Mouse (Mus musculus): Measurements from ENCODE around the gene Kif20b. TPM values are rescaled to one million over a fixed set of nuclear protein-coding genes. Genes with fewer than 3 reads are reported as not detected.

Gene Kif20b
- 62.9 and 66.2 TPM in 2 replicates for polyA plus RNA-seq (2015; fragmentation: Nextera tagmentation; extraction: Ambion mirVana)

DNA sequence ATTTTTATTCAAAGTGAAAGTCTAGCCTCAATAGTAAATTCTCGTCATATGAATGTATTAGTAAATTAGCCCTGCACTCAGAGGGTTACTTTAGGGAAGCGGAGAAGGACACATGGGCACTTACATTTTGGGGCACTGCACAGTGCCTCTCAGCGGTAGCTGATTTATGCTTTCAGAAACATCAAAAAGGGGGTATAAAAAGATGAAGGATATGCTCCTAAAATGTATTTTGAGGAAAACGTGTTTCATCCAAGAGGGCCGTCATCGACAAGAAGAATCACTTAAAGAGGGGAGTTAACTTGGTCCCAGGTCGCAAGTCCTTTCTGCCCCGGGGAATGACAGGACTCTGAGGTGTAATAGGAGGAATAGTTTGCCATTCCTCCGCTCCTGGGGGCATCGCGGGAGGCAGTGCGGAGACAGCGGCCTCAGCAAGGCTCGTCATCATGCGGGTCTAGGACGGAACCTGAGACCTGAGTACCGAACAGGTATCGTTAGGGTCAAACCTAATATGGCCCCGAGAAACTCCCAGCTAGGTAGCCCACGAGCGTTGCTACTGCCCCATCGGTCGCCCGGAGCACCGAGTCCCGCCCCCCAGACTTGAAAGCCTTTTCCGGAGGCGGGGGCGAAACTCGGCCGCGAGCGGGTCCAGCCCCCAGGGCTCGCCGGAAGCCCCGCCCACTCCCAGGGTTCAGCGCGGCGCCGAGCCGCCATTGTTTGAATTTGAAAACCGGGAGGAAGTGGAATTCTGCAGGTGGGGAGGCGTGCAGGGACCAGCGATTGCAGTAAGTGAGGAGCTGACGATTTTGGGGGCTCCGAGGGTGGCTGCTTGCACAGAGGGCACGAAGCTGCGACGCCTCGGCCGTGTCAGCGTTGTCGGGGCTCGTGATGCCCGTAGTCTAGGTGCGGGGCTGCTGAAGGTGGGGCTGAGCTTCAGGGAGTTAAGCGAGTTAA lies at the start of gene Kif20b:
TSS of gene Kif20b (plus strand) at position 710 of the 951 bp plus-strand sequence.
- Histone ChIP-seq H3K9ac (peak within 1 kb of the TSS; percentile 72), H3K4me2 (peak within 1 kb of the TSS; percentile 68), H3K4me3 (peak within 1 kb of the TSS; percentile 80), H3K9me3 (replicated peaks) (no peaks in the 10 kb centered on the region), H3K27ac (peak within 1 kb of the TSS; percentile 67), H3K27me3 (no peaks in the 10 kb centered on the region), H3K36me3 (ENCODE audit: poor library complexity, severe bottlenecking) (peaks cover 20% of the 10 kb centered on the region; the same call in 1 of the 2 replicates), H3K4me1 (peaks cover 13% of the 10 kb centered on the region)
- under 1% methylated on average over 57 of the region's 57 CpGs for WGBS
- peak; percentile 96 for ATAC-seq

DNA sequence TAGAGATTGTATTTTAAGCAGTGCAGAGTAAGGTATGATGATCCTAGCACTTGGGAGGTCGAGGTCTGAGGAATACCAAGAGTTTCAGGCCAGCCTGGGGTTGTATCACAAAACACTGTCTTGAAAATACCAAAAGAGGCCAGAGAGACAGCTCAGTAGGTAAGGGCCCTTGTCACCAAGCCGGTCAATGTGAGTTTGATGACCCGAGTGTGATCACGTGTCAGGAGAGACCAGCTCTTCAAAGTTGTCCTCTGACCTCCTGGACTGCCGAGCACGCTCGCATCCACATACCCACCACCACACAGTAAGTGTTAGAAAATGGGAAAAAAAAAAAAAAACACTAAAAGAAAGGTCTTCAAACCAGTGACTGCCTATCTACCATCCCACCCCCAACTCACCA lies 45.5 kb upstream of the Kif20b start:
- Histone ChIP-seq H3K9ac (no peak overlapping the region), H3K9me3 (replicated peaks) (no peaks in the 10 kb centered on the region), H3K27ac (no peak overlapping the region), H3K36me3 (ENCODE audit: poor library complexity, severe bottlenecking) (no peaks in the 10 kb centered on the region), H3K4me1 (peaks cover 21% of the 10 kb centered on the region), H3K27me3 (no peaks in the 10 kb centered on the region), H3K4me3 (no peak overlapping the region), H3K4me2 (peak overlapping the region; percentile 74)
- 84% methylated on average over 7 of the region's 7 CpGs for WGBS
- no peak for ATAC-seq

DNA sequence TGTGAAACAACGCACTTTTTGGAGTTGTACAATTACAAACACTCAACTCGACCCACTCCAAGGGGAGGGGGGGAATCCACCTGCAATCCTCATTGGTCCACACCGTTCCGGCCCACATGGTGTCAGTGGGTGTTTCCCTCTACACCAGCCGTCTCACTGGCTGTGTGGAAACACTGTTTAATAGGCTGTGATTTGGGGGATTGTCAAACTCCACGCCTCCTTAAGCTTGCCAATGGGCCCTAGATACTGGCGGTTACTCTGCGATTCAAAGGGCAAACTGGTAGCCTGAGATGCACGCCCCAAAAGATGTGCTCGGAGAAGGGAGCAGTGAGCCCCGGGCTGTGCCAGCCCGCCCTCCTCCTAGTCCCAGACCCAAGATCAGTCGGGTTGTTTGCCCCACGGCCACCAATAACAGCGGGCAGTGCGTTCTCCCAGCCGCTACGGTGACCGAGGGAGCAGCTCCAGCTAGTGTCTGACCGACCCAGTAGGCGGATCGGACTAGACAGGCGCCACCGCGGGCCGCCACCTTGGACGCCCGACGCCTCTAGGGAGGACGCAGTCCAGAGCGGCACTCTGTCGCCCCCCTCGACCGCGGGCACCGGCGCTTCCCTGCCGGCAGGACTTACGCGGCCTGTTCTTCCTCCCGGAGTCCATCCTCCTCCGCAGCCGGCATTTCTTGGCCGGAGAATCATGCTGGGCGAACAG lies 44.1 kb upstream of the Kif20b start:
- no peaks in the 10 kb centered on the region for H3K9me3 ChIP-seq (replicated peaks)
- peak overlapping the region; percentile 98 for H3K27ac ChIP-seq
- H3K9ac ChIP-seq = peak overlapping the region; percentile 96
- WGBS = under 1% methylated on average over 44 of the region's 45 CpGs
- peak overlapping the region; percentile 89 for H3K4me3 ChIP-seq
- H3K27me3 ChIP-seq = no peaks in the 10 kb centered on the region
- ATAC-seq = peak; percentile 98
- no peaks in the 10 kb centered on the region for H3K36me3 ChIP-seq (ENCODE audit: poor library complexity, severe bottlenecking)
- H3K4me2 ChIP-seq = peak overlapping the region; percentile 74
- peaks cover 21% of the 10 kb centered on the region for H3K4me1 ChIP-seq

DNA sequence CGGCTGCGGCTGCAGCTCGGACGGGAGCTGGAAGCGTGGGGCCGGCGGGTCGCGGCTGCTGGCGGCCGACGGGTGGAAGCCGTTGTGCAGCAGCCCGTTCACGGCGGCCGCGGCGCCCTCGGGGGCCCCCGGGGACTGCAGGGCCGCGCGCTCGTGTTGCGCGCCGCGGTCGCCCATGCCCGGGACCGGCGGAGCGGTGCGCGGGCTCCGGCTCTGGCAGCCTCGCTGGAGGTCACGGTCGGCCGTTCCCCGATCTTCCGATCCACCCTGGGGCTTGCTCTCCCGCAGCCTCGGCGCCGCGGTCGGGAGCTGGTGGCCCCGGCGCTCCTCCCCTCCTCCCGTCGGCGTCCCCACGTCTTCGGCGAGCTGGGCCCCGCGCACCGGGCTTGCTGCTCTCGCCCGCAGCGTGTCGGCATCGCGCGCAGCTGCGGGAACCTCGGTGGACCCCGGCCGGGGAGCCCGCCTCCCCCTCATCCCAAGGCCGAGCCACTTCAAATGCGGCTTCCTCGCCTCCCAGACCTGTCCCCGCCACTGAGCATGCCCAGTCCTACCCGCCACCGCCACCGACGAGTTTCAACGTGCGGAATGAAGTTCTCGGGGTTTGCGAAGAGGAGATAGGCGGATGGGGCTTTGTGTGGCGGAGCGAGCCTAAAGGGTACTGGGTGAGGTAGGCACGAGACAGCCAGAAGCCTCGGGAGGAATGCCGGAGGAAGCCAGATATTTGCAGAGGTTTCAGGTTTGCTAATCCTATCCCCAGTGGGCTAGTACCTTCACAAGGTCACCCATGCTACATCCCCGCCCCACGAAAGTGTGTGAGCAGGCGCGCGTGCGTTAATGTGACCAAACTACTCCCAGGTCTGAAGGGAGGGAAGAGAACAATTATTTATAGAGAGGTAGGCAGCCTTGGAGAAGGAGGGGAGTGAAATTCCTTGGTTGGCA lies 43.3 kb upstream of the Kif20b start, which contains the start of gene Pank1:
TSS of gene Pank1 (minus strand) at position 853 of the 939 bp plus-strand sequence.
- Histone ChIP-seq H3K9me3 (replicated peaks) (no peaks in the 10 kb centered on the region), H3K27me3 (no peaks in the 10 kb centered on the region), H3K27ac (peak within 1 kb of the TSS; percentile 98), H3K4me1 (peaks cover 21% of the 10 kb centered on the region), H3K36me3 (ENCODE audit: poor library complexity, severe bottlenecking) (no peaks in the 10 kb centered on the region), H3K4me3 (peak within 1 kb of the TSS; percentile 89), H3K4me2 (peak within 1 kb of the TSS; percentile 74), H3K9ac (peak within 1 kb of the TSS; percentile 96)
- ATAC-seq = peak; percentile 70
- WGBS = under 1% methylated on average over 90 of the region's 96 CpGs

DNA sequence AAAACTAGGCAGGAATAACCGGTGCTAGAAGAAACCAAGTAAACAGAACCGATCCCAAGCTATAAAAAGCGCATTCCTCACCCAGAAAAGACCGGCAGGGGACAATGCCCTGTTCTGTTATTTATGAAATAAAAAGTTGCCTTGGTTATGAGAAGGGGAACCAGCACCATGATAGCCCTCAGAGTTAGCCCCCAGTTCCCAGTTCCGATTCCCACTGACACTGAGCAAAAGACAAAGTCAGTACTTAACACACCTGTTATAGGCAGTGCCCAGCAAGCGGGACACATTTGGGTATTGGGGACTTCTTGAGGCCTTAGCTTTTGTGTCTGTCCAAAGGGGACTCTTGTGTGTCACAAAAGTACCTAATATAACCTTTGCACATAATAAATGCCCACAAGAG lies 42.5 kb upstream of the Kif20b start:
- Histone ChIP-seq H3K27ac (peak overlapping the region; percentile 98; the same call in 1 of the 2 replicates), H3K4me1 (peaks cover 21% of the 10 kb centered on the region), H3K9ac (peak overlapping the region; percentile 96), H3K4me3 (peak overlapping the region; percentile 89), H3K9me3 (replicated peaks) (no peaks in the 10 kb centered on the region), H3K36me3 (ENCODE audit: poor library complexity, severe bottlenecking) (no peaks in the 10 kb centered on the region), H3K4me2 (peak overlapping the region; percentile 74), H3K27me3 (no peaks in the 10 kb centered on the region)
- ATAC-seq = no peak
- WGBS = 16% methylated on average over 6 of the region's 6 CpGs

DNA sequence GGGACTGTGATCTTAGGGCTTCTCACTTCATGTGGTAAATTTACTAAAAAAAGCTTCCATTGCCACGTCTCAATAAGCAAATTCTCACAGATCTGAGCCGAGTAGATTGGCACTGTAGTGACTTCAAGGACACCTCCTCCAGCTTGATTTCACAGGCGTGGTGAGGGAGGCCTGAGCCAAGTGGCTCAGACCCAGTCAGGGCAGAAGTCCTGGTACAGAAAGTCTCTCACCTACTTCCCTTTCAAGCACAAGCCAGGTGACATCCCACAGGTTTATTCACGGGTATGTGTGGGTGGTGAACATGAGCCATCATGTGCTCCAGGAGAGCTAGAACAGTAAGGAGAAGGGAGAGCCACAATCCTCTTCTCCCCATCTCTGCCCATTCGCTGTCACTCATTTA lies 41.0 kb upstream of the Kif20b start:
- Histone ChIP-seq H3K4me1 (peaks cover 21% of the 10 kb centered on the region), H3K27ac (no peak overlapping the region), H3K9ac (no peak overlapping the region), H3K36me3 (ENCODE audit: poor library complexity, severe bottlenecking) (no peaks in the 10 kb centered on the region), H3K4me2 (no peak overlapping the region), H3K4me3 (no peak overlapping the region), H3K9me3 (replicated peaks) (no peaks in the 10 kb centered on the region), H3K27me3 (no peaks in the 10 kb centered on the region)
- ATAC-seq = no peak
- WGBS = 87% methylated on average over 5 of the region's 5 CpGs

DNA sequence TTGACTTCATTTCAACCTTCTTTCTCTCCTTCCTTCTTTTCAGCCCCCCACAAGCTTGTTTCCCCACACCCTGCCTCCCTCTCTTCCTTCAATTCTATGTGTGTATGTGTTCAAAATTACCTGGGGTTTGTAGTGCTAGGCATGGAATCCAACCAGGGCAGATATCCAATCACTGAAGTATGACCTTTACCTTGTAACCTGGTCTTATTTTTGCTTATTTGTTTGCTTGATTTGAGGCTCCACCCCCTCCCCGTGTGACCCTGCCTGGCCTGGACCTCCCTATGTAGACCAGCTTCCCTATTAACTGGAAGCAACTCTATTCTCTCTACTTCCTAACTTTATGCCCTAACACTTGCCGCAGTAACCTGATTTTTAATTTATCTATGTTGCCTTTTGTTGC lies 39.7 kb upstream of the Kif20b start:
- Histone ChIP-seq H3K9me3 (replicated peaks) (no peaks in the 10 kb centered on the region), H3K4me1 (peaks cover 13% of the 10 kb centered on the region), H3K36me3 (ENCODE audit: poor library complexity, severe bottlenecking) (no peaks in the 10 kb centered on the region), H3K9ac (no peak overlapping the region), H3K27me3 (no peaks in the 10 kb centered on the region), H3K4me3 (no peak overlapping the region), H3K27ac (no peak overlapping the region), H3K4me2 (no peak overlapping the region)
- no peak for ATAC-seq
- 85% methylated on average over 2 of the region's 2 CpGs for WGBS

DNA sequence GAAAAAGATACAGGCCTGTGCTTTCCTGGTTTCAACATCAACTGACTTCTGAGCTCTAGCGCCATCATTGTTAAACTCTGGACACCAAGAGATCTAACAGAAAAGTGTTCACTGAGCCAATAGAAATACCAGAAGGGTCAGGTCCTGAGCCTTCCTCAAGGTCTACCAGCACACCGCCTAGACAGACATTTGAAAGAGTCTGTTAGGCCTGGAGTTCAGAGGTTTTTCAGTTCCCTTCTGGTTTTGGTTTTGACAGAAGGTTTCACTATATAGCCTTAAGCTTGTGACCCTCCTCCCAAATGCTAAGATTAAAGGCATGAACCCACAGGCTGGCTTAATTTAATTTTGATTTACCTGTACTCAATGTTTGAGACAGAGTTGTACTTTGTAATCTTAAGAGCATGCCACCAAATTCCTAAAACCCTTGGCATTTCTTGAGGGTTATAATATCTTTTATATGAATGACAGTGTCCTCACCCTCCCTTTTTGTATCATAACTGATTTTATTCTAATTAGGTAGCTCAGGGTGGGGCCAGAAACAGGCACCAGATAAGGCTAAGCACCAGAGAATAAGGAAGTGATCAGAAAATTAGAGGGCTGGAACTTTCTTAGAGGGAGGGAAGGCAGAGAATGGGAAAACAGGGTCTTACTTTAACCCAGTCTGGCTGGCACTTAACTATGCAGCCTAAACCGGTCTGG lies 38.5 kb upstream of the Kif20b start:
- Histone ChIP-seq H3K4me2 (no peak overlapping the region), H3K36me3 (ENCODE audit: poor library complexity, severe bottlenecking) (no peaks in the 10 kb centered on the region), H3K4me1 (peaks cover 10% of the 10 kb centered on the region), H3K9ac (no peak overlapping the region), H3K27ac (no peak overlapping the region), H3K9me3 (replicated peaks) (no peaks in the 10 kb centered on the region), H3K4me3 (no peak overlapping the region), H3K27me3 (no peaks in the 10 kb centered on the region)
- no peak for ATAC-seq
- 84% methylated on average over 3 of the region's 3 CpGs for WGBS

DNA sequence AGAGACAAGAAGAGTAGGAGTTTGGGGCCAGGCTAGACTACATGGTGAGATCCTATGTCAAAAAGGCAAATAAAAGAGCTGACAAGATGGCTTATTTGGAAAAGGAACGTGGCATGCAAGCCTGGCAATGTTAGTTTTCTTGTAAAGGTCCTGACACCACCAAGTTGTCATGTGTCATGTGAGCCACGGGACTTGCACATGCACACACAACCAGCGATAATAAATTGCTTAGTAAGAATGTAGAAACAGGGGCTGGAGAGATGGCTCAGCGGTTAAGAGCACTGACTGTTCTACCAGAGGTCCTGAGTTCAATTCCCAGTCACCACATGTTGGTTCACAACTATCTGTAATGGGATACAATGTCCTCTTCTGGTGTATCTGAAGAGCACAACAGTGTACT lies 35.8 kb upstream of the Kif20b start:
- no peaks in the 10 kb centered on the region for H3K4me1 ChIP-seq
- ATAC-seq = no peak
- H3K9me3 ChIP-seq (replicated peaks) = no peaks in the 10 kb centered on the region
- no peak overlapping the region for H3K27ac ChIP-seq
- H3K4me2 ChIP-seq = no peak overlapping the region
- WGBS = 86% methylated on average over 4 of the region's 4 CpGs
- H3K9ac ChIP-seq = no peak overlapping the region
- H3K27me3 ChIP-seq = no peaks in the 10 kb centered on the region
- H3K4me3 ChIP-seq = no peak overlapping the region
- no peaks in the 10 kb centered on the region for H3K36me3 ChIP-seq (ENCODE audit: poor library complexity, severe bottlenecking)

DNA sequence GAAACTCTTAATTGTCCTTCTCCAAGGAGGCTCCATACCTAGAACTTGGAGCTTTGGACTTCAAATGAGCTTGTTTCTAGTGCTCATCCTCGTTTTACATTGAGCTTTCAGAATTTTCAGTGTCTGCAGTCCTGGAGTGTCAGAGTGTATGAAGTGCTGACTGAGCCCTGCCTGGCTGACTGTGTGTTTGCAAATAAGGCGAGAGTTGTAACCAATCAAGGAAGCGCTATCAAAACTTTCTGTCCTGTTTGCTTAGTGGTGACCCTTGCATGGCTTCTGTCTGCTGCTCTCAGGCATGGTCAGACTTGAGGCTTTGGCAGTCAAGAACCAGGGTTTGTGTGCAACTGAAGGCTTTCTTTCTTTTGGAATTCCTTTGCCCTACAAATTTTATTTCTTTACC lies 31.2 kb upstream of the Kif20b start:
- H3K4me2 ChIP-seq = no peak overlapping the region
- 74% methylated on average over 3 of the region's 3 CpGs for WGBS

DNA sequence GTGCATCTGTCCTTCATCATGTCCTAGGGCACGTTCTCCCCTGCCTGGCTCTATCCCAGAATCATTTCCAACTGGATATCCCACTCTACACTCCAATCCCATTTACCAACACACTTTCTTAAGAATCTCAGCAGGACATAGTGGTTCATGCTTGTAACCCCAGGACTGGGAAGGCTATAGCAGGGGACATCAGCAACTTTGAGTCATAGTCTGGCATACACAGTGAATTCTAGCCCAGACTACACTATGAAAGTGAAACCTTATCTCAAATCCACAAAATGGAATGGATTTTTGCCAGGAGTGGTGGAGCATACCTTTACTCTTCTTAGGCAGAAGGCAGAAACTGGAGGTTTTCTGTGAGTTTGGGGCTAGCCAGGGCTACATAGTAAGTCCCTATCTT lies 30.6 kb upstream of the Kif20b start:
- Histone ChIP-seq H3K4me3 (no peak overlapping the region), H3K27me3 (no peaks in the 10 kb centered on the region), H3K4me1 (no peaks in the 10 kb centered on the region), H3K9me3 (replicated peaks) (no peaks in the 10 kb centered on the region), H3K36me3 (ENCODE audit: poor library complexity, severe bottlenecking) (no peaks in the 10 kb centered on the region), H3K27ac (no peak overlapping the region), H3K9ac (no peak overlapping the region), H3K4me2 (no peak overlapping the region)
- WGBS = 76% methylated on average over 1 of the region's 1 CpGs
- no peak for ATAC-seq

More for the DNA sequence above, 31.2 kb upstream of the Kif20b start:
- no peaks in the 10 kb centered on the region for H3K4me1 ChIP-seq
- H3K9me3 ChIP-seq (replicated peaks) = no peaks in the 10 kb centered on the region
- H3K27me3 ChIP-seq = no peaks in the 10 kb centered on the region
- no peak overlapping the region for H3K9ac ChIP-seq
- no peak for ATAC-seq
- H3K36me3 ChIP-seq (ENCODE audit: poor library complexity, severe bottlenecking) = no peaks in the 10 kb centered on the region
- H3K4me3 ChIP-seq = no peak overlapping the region
- no peak overlapping the region for H3K27ac ChIP-seq

All from forebrain, embryonic 13.5 days (tissue).